Mouse (Mus musculus): ENCODE measurements around the gene Ptgfrn. TPM values are rescaled to one million over a fixed set of nuclear protein-coding genes. Genes with fewer than 3 reads are reported as not detected.

Ptgfrn gene
- polyA plus RNA-seq, 1 experiment from 2014 or later = 5.0 TPM

DNA sequence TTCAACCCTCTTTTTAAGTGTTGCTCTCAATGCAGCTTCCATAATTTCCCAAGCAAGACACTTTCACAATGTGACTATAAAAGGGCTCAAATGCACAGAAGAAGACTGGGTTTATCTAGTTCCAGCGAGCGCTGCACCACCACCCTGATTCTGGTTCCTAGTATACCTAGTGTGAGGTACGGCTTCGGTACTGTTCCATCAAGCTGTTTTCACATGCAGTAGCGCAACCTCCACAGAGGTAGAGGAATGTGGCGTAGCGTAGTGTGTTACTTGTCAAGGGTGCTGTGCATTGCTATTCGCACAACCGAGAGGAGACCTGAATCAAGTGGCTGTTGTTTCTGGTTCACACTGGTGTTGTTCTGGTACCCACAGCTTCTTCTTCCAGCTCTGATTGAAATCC is 24.8 kb upstream of the Ptgfrn start:
- Histone ChIP-seq H3K27ac (no peak overlapping the region), H3K9ac (no peak overlapping the region), H3K27me3 (no peaks in the 10 kb centered on the region), H3K9me3 (no peaks in the 10 kb centered on the region), H3K36me3 (no peaks in the 10 kb centered on the region), H3K4me2 (no peak overlapping the region), H3K4me1 (peaks cover 11% of the 10 kb centered on the region), H3K4me3 (no peak overlapping the region)
- WGBS = 94% methylated on average over 9 of the region's 9 CpGs
- ATAC-seq (ENCODE audit: borderline replicate concordance, extremely low read depth, low FRiP score, low TSS enrichment) = no peak

DNA sequence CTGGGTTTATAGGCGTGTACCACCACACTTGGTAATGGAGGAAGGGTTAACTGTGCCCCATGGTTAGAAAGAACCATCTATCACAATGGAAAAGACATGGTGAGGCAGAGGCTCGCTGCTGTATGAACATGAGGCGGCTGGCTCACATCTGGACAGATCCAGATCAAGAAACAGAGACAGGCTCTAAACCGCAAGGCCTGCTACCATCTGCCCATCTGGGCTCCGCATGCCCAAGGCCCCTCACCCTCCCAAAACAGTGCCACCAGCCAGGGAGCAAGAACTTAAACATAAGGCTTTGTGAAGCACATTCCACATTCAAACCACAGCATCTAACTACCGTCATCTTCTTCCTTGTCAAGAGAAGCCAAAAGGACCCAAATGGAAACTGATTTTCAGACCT is 22.9 kb upstream of the Ptgfrn start:
- WGBS = 87% methylated on average over 6 of the region's 6 CpGs
- Histone ChIP-seq H3K27ac (no peak overlapping the region), H3K4me1 (peaks cover 11% of the 10 kb centered on the region), H3K4me2 (no peak overlapping the region), H3K27me3 (no peaks in the 10 kb centered on the region), H3K4me3 (no peak overlapping the region), H3K9ac (no peak overlapping the region), H3K36me3 (no peaks in the 10 kb centered on the region), H3K9me3 (no peaks in the 10 kb centered on the region)
- ATAC-seq (ENCODE audit: borderline replicate concordance, extremely low read depth, low FRiP score, low TSS enrichment) = no peak

DNA sequence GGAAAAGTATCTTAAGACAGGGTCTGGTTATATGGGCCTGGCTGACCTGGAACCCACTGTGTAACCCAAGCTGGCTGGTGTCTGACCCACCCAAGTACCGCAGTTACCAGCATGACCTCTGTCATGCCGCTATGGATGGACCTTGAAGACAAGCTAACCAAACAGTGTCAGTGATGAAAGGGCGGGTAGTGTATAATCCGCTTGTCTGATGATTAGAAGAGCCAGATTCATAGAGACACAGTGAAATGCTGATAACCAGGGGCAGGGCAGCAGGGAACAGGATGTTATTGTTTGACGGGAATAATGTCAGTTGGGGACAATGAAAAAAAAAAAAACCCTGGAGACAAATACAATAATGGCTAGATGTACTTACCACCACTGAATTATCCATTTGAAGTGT is 21.7 kb upstream of the Ptgfrn start:
- 69% methylated on average over 5 of the region's 5 CpGs for WGBS
- Histone ChIP-seq H3K27me3 (no peaks in the 10 kb centered on the region), H3K36me3 (no peaks in the 10 kb centered on the region), H3K4me1 (peaks cover 11% of the 10 kb centered on the region), H3K4me2 (no peak overlapping the region), H3K4me3 (no peak overlapping the region), H3K9ac (no peak overlapping the region), H3K9me3 (no peaks in the 10 kb centered on the region), H3K27ac (no peak overlapping the region)
- no peak for ATAC-seq (ENCODE audit: borderline replicate concordance, extremely low read depth, low FRiP score, low TSS enrichment)

DNA sequence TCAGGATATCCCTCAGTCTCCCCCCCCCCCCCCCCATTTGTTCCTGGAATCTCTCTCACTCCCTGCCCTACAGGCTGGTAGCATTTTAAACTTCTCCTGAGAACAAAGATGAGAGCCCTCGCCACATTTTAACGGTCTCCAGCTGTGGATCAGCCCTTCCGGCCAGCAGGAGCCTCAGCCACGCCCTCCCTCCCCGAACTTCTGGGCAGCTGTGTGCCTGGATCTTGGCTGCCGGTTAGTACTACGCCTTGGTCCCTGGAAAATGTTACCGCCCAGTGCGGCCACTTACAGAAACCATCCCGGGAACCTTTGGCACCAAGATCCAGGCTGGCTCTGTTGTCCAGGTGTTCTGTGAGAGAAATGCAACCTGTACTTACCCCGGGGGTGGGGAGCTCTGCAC is 20.4 kb upstream of the Ptgfrn start:
- ATAC-seq (ENCODE audit: borderline replicate concordance, extremely low read depth, low FRiP score, low TSS enrichment) = peak; percentile 85; the same call in 1 of the 2 replicates
- Histone ChIP-seq H3K27ac (no peak overlapping the region; the same call in 1 of the 2 replicates), H3K36me3 (no peaks in the 10 kb centered on the region), H3K9ac (no peak overlapping the region), H3K27me3 (no peaks in the 10 kb centered on the region), H3K4me1 (peaks cover 6% of the 10 kb centered on the region), H3K4me3 (peak overlapping the region; percentile 12; the same call in 1 of the 2 replicates), H3K9me3 (no peaks in the 10 kb centered on the region), H3K4me2 (peak overlapping the region; percentile 48)
- WGBS = 0% methylated on average over 11 of the region's 11 CpGs

DNA sequence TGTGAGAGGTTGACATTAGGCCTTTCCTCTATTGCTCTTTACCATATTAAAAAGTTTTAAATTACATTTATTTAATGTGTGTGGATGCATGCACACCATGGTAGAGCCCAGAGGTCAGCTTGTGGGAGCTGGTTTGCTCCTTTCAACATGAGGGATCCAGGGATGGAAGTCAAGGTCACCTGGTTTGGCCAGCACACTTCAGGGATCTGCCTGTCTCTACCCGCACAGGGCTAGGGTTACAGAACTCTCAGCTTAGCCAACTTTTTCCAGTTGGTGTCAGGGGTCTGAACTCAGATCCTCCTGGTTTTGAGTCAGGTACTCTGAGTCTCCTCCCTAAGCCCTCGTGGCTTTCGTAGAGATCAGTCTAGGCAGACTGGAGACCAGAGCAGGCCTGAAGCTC is 19.5 kb upstream of the Ptgfrn start:
- 78% methylated on average over 3 of the region's 3 CpGs for WGBS
- Histone ChIP-seq H3K36me3 (no peaks in the 10 kb centered on the region), H3K4me2 (no peak overlapping the region), H3K9me3 (no peaks in the 10 kb centered on the region), H3K4me3 (no peak overlapping the region), H3K27ac (no peak overlapping the region), H3K27me3 (no peaks in the 10 kb centered on the region), H3K4me1 (peaks cover 6% of the 10 kb centered on the region), H3K9ac (no peak overlapping the region)
- no peak for ATAC-seq (ENCODE audit: borderline replicate concordance, extremely low read depth, low FRiP score, low TSS enrichment)

DNA sequence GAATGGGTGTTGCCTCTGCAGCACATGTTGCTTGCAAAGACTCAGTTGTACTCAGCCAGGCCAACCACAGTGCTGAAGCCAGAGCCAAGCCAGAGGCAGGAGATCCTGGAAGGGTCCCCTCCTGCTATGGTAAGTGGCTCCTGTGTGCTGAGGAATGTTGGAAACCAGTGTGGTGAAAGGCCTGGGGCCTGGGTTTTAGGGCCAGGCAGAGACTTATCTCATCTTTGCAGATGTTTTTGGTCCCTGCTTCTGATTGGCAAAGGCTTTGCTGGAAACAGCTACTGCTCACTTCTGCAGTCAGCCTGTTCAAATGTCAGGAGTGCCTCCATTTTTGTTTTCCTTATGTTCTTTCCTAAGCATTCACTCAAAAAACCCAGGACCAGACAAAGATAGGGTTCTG is 19.0 kb upstream of the Ptgfrn start:
- no peaks in the 10 kb centered on the region for H3K9me3 ChIP-seq
- ATAC-seq (ENCODE audit: borderline replicate concordance, extremely low read depth, low FRiP score, low TSS enrichment) = no peak
- H3K36me3 ChIP-seq = no peaks in the 10 kb centered on the region
- H3K4me1 ChIP-seq = peaks cover 6% of the 10 kb centered on the region
- H3K9ac ChIP-seq = no peak overlapping the region
- no peaks in the 10 kb centered on the region for H3K27me3 ChIP-seq
- no peak overlapping the region for H3K27ac ChIP-seq
- H3K4me3 ChIP-seq = no peak overlapping the region
- H3K4me2 ChIP-seq = no peak overlapping the region

DNA sequence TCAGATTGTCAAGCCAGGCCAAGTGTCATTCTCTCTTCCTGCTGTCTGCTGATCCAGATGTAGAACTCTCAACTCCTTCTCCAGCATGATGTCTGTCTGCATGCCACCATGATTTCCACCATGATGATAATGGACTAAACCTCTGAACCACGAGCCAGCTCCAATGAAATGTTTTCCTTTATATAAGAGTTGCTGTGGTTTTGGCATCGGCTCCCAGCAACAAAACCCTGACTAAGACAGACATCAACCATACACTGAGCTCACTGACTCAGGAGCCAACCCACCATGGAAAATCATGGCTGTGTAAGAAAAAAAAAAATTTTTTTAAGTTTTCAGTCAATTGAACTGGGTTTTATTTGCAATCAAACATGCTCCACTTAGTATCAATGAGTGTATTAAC is 17.7 kb upstream of the Ptgfrn start:
- no peak overlapping the region for H3K4me3 ChIP-seq
- H3K27me3 ChIP-seq = no peaks in the 10 kb centered on the region
- no peak overlapping the region for H3K4me2 ChIP-seq
- WGBS = 80% methylated on average over 2 of the region's 2 CpGs
- no peak overlapping the region for H3K9ac ChIP-seq
- ATAC-seq (ENCODE audit: borderline replicate concordance, extremely low read depth, low FRiP score, low TSS enrichment) = no peak
- H3K27ac ChIP-seq = no peak overlapping the region
- no peaks in the 10 kb centered on the region for H3K36me3 ChIP-seq
- H3K4me1 ChIP-seq = peaks cover 6% of the 10 kb centered on the region
- H3K9me3 ChIP-seq = no peaks in the 10 kb centered on the region

DNA sequence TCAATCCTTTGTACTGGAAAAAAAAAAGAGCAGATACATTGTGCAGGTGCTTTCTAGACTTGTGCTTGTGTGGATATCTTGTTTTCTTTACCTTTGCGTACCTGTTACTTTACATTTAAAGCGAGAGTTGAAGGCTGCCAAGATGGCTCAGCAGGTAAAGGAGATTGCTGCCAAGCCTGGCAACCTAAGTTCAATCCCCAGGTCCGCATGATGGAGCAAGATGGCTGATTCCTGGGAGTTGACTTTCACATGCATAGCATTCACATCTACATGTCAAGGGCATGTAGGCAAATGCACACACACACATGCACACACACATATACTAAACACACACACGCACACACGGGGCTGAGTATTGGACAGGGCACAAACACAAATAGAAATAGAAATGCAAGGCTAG is 14.6 kb upstream of the Ptgfrn start:
- H3K9me3 ChIP-seq = no peaks in the 10 kb centered on the region
- no peaks in the 10 kb centered on the region for H3K27me3 ChIP-seq
- H3K4me2 ChIP-seq = no peak overlapping the region
- H3K4me1 ChIP-seq = no peaks in the 10 kb centered on the region
- no peak overlapping the region for H3K9ac ChIP-seq
- no peak overlapping the region for H3K4me3 ChIP-seq
- H3K36me3 ChIP-seq = no peaks in the 10 kb centered on the region
- ATAC-seq (ENCODE audit: borderline replicate concordance, extremely low read depth, low FRiP score, low TSS enrichment) = no peak
- no peak overlapping the region for H3K27ac ChIP-seq
- 90% methylated on average over 5 of the region's 5 CpGs for WGBS

DNA sequence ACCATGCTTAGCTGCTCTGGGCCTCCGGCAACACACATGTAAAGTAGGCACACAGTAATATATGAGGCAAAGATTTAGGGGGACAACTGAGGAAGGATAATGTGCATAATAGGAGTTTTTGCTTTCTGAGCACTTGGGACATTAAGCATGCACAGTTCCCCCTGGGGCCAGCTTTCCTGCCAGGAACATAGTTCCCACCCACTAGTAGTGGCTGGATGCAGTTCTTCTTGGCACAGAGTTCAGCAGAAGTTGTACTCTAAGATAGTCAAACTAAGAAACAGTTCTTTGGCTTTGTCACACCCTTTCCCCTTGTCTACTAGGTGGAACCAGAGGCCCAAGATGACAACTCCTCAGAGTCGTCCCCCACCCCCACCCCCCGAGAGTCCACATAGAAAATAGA is 12.4 kb upstream of the Ptgfrn start:
- Histone ChIP-seq H3K9ac (no peak overlapping the region), H3K9me3 (no peaks in the 10 kb centered on the region), H3K4me3 (no peak overlapping the region), H3K27me3 (no peaks in the 10 kb centered on the region), H3K4me1 (peaks cover 6% of the 10 kb centered on the region), H3K27ac (no peak overlapping the region), H3K4me2 (no peak overlapping the region), H3K36me3 (no peaks in the 10 kb centered on the region)
- 71% methylated on average over 3 of the region's 3 CpGs for WGBS
- no peak for ATAC-seq (ENCODE audit: borderline replicate concordance, extremely low read depth, low FRiP score, low TSS enrichment)

DNA sequence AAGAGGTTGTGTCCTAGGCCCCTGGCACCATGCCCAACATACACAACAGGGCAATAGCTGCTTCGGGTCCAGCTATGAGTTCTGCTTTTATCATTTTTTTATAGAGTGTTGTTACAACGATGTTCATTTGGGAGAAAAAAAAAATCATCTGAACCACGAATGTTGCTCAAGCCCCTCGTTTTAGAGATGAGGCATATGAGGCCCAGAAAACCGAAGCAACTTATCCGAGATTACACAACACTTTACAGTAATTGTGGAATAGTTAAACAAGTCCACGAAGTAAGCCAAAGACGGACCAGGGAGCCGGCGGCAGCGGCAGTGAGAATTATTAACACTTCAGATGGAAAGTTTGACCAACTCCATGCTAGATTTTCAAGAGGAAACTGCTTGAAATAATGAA is 7.7 kb upstream of the Ptgfrn start:
- ATAC-seq (ENCODE audit: borderline replicate concordance, extremely low read depth, low FRiP score, low TSS enrichment) = no peak
- Histone ChIP-seq H3K9me3 (no peaks in the 10 kb centered on the region), H3K27ac (peak overlapping the region; percentile 91), H3K4me1 (peaks cover 19% of the 10 kb centered on the region), H3K36me3 (no peaks in the 10 kb centered on the region), H3K4me2 (no peak overlapping the region), H3K4me3 (no peak overlapping the region), H3K9ac (no peak overlapping the region), H3K27me3 (no peaks in the 10 kb centered on the region)
- 62% methylated on average over 11 of the region's 11 CpGs for WGBS

DNA sequence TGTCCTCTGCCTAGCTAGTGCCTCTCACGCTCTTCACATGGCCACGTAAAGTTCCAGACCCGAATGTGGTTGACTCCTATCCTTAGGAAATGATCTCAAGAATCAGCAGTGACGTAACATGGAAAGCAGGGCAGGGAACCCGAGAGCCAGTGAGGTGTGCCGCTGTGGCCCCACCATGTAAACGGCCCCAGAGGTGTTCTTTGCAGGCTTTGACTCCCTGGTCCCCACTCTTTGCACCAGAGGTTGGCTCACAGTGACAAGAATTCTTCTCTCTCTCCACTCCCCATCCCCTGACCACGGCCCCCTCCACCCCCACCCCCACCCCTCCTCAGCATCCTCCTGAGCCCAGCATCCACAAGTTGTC is 7.3 kb upstream of the Ptgfrn start:
- Histone ChIP-seq H3K36me3 (no peaks in the 10 kb centered on the region), H3K27ac (peak overlapping the region; percentile 91), H3K9me3 (no peaks in the 10 kb centered on the region), H3K4me2 (peak overlapping the region; percentile 45), H3K27me3 (no peaks in the 10 kb centered on the region), H3K9ac (no peak overlapping the region), H3K4me3 (no peak overlapping the region), H3K4me1 (peaks cover 22% of the 10 kb centered on the region)
- 67% methylated on average over 8 of the region's 8 CpGs for WGBS
- ATAC-seq (ENCODE audit: borderline replicate concordance, extremely low read depth, low FRiP score, low TSS enrichment) = peak; percentile 36

DNA sequence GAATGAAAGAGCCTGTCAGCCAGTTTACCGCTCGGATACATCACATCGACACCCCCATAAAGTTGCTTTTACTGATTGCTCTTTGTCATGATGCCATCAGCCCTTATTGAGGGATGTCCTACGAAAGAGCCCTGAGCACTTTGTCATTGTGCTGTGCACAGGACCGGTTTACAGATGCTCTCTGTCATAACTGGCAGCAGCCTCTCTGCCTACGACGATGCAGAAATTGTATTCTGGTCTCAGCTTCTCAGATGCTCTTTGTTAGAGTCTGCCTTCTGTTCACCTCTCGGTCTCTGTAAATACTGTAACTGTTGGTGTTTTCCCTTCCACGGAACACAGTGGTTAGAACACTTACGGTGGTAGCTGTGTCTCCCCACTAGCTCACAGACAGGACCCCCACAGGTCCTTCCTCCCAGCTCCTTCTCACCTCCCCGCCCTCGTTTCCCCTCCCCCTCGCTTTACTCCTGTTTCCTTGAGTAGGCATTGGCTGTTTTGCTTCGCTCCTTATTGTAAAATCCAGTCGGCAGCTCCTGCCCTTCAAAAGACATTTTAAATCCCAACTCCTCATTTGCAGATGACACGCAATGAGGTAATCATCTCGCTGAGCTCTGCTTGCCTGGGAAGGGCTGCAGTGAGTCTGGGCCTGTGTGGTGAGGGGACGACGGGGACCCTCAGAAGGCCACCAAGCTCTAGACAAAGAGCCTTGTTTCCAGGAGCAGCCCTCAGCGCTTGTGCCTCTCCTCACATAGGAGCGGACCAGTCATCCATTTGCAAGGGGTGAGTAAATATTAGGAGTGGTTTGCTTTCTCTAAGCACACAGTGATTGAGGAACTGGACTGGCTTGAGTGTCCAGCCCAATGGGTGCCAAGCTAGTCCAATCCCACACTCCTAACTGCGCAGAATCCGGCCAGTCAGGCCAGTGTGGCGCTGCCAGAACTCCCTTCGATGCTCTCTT is 6.6 kb upstream of the Ptgfrn start:
- 31% methylated on average over 25 of the region's 25 CpGs for WGBS
- no peaks in the 10 kb centered on the region for H3K36me3 ChIP-seq
- H3K9ac ChIP-seq = no peak overlapping the region
- H3K27me3 ChIP-seq = no peaks in the 10 kb centered on the region
- no peak overlapping the region; the same call in 1 of the 2 replicates for H3K4me3 ChIP-seq
- peak overlapping the region; percentile 91 for H3K27ac ChIP-seq
- H3K4me1 ChIP-seq = peaks cover 26% of the 10 kb centered on the region
- H3K9me3 ChIP-seq = no peaks in the 10 kb centered on the region
- ATAC-seq (ENCODE audit: borderline replicate concordance, extremely low read depth, low FRiP score, low TSS enrichment) = peak; percentile 82
- H3K4me2 ChIP-seq = peak overlapping the region; percentile 45

Measured in lung, embryonic 15.5 days (tissue).